Mouse (Mus musculus): ENCODE data around the gene Gda.

The Gda gene

GRCm38 (mm10) chr19:21441787-21442186 is 31.5 kb downstream of the Gda start:
- no peak for DNase-seq

GRCm38 (mm10) chr19:21440841-21441240 is 32.4 kb downstream of the Gda start:
- no peak for DNase-seq

- DNase-seq = peak in 1 of 2 experiments; percentile 4
Measured at GRCm38 (mm10) chr19:21439141-21439737, 34.0 kb downstream of the Gda start.

GRCm38 (mm10) chr19:21436566-21436965 is 36.7 kb downstream of the Gda start:
- no peak for DNase-seq

- no peak for DNase-seq
Measured at GRCm38 (mm10) chr19:21433348-21433747, 39.9 kb downstream of the Gda start.

- no peak for DNase-seq
Measured at GRCm38 (mm10) chr19:21432879-21433278, 40.4 kb downstream of the Gda start.

- DNase-seq = no peak
Measured at GRCm38 (mm10) chr19:21432286-21432685, 41.0 kb downstream of the Gda start.

GRCm38 (mm10) chr19:21425391-21425790 is 47.9 kb downstream of the Gda start:
- no peak for DNase-seq

GRCm38 (mm10) chr19:21423731-21424130 is 49.5 kb downstream of the Gda start:
- no peak for DNase-seq

GRCm38 (mm10) chr19:21418418-21418817 is 54.8 kb downstream of the Gda start:
- no peak for DNase-seq

- no peak for DNase-seq
Measured at GRCm38 (mm10) chr19:21415377-21415776, 57.9 kb downstream of the Gda start.

- no peak for DNase-seq
Measured at GRCm38 (mm10) chr19:21409178-21409577, 64.1 kb downstream of the Gda start.

- DNase-seq = no peak
Measured at GRCm38 (mm10) chr19:21407363-21407762, 65.9 kb downstream of the Gda start.

GRCm38 (mm10) chr19:21397994-21398393 is 75.3 kb downstream of the Gda start:
- peak in 1 of 2 experiments; percentile 35 for DNase-seq

GRCm38 (mm10) chr19:21396364-21396763 is 76.9 kb downstream of the Gda start:
- DNase-seq = no peak

- DNase-seq = no peak
Measured at GRCm38 (mm10) chr19:21390904-21391303, 82.3 kb downstream of the Gda start.

GRCm38 (mm10) chr19:21386842-21387241 is 86.4 kb downstream of the Gda start:
- DNase-seq = no peak

GRCm38 (mm10) chr19:21384231-21384630 is 89.0 kb downstream of the Gda start:
- DNase-seq = no peak

GRCm38 (mm10) chr19:21383491-21384226 is 89.6 kb downstream of the Gda start:
- no peak for DNase-seq

- no peak for DNase-seq
Measured at GRCm38 (mm10) chr19:21381696-21382095, 91.5 kb downstream of the Gda start.

- DNase-seq = no peak
Measured at GRCm38 (mm10) chr19:21379195-21379594, 94.0 kb downstream of the Gda start.

GRCm38 (mm10) chr19:21376445-21377218 is 96.6 kb downstream of the Gda start:
- DNase-seq = peak; percentile 17 to 22

GRCm38 (mm10) chr19:21373073-21373755 is 100.0 kb downstream of the Gda start:
- DNase-seq = peak; percentile 66 to 70

Measured in cerebellum, postnatal 14 days (tissue).